Mouse (Mus musculus) G1E (cell line): Measurements from ENCODE around the gene Pla2g2e.

ENCODE experiments used
- CTCF ChIP-seq: IDR thresholded peaks from 2 replicates; pipeline ENCODE4 v1.5.1; 2012; ENCODE audit warnings: low read depth, low read length, inconsistent platforms, mixed read lengths
- GATA2 ChIP-seq: IDR thresholded peaks from 2 replicates; pipeline ENCODE4 v1.6.1; 2012; ENCODE audit warnings: low read depth, low read length, inconsistent platforms, borderline replicate concordance
- TAL1 ChIP-seq: conservative IDR thresholded peaks from 2 replicates; pipeline ENCODE4 v1.6.1; 2012; ENCODE audit warnings: low read depth, low read length, inconsistent platforms, mixed read lengths

DNA sequence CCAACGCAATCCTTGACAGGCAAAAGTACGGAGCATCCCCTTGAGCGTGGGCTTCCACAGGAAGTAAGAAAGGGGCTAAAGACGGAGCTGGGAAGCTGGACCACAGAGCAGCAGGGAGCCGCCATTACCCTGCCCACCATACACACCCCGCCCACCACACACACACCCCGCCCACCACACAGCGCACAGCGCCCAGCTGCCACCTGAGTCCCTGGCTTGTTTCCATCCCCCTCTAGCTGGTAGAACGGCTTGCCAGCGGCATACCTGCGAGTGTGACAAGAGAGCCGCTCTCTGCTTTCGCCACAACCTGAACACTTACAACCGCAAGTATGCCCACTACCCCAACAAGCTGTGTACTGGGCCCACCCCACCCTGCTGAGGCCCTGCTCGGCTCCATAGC, 4.4 kb downstream of the Pla2g2e start:
- TF ChIP-seq GATA2, result no peak
- no peak for TF ChIP-seq CTCF
- TF ChIP-seq TAL1, result no peak
